Mouse (Mus musculus): Measurements from ENCODE around the gene Acta2.
A peak's percentile ranks its signal among the peaks of the same experiment; 100 is the strongest.

DNA sequence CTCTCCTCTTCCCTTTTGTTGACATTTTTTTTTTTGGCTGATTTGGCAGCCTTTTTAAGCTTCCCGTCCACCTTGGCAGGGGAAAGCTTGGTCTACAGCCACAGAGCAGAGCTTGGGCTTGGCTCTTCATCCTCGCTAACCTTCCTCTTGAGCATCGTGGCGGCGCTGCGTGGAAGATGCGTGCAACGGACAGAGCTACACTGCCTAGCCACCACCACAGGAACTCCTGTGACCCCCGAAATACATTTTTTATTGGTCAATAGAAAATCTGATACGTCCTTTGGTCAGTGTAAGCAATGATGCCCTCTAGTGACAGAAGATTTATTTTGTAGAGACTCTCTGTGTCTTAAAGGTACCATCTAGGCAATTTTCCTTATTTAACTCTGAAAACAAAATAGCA is 29.0 kb upstream of the Acta2 start:
- TF ChIP-seq CTCF (IDR thresholded peaks at IDR 0.05; ENCODE audit: extremely low read depth, insufficient read length, insufficient replicate concordance, low read depth, low read length): peak; percentile 50; the same call in 1 of the 2 replicates
- no peak for TF ChIP-seq POLR2A (IDR thresholded peaks at IDR 0.05; ENCODE audit: low read depth, low read length)
